Mouse (Mus musculus) left cerebral cortex, postnatal 25 days (tissue): ENCODE results near the gene Syt7. TPM values are rescaled to one million over a fixed set of nuclear protein-coding genes. Genes with fewer than 3 reads are reported as not detected.

Experiments
- DNase-seq, 2 experiments: peaks; one replicate each; pipeline ENCODE4 v3.0.0; 2022; ENCODE audit warnings: low spot score in 2 of 2, mixed read lengths in 1 of 2
- intact Hi-C: fragments of 180-260 bp; cut with DNase I; formaldehyde crosslinking; loops from one replicate; pipeline ENCODE4 v1.15.1; 2025
- total RNA-seq, 2 experiments: library from RNA; stranded (reverse); gene quantifications; 2 replicates each; pipeline ENCODE4 v1.2.3; 2021

The Syt7 gene
- total RNA-seq, 2 experiments from 2014 or later = 309 to 332 TPM

DNA sequence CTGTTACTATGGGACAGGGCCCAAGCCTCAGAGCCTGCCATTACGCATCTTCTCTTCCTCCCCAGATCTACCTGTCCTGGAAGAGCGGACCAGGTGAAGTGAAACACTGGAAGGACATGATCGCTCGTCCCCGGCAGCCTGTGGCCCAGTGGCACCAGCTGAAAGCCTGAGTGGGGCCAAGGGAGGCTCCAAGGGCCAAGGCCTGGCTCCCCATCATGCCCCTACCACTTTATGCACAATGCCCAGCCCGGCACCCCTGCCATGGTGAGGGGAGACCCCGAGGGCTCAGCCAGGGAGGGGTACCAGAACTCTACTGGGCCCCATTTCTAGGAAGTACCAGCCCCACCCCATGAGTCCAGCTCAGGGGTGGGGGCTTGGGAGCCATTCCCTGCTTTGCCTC lies 59.4 kb downstream of the Syt7 start:
- intact Hi-C loops = no loop called here
- DNase-seq = no peak

DNA sequence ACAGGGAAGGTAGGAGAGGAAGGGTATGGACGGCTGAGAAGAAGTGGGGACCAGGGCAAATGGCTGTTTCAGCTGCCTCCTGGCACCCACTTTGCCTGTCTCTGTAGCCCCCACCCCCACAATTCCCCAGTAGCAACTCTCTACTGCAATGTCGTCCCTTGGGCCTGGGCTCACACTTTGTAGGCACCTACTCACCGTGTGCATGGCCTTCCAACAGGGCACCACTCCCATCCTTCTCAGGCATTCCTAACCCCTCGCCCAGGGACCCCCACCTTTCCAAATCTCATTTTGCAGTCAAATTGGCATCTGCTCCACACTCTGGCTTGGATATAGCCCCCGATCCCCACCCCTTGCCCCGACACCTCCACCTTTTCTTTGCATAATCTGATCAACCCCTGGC lies 60.3 kb downstream of the Syt7 start:
- intact Hi-C loops = loop anchor here (1.0 kb wide), 1 partner anchor 37 kb away; no protein-coding TSS in a partner anchor

DNA sequence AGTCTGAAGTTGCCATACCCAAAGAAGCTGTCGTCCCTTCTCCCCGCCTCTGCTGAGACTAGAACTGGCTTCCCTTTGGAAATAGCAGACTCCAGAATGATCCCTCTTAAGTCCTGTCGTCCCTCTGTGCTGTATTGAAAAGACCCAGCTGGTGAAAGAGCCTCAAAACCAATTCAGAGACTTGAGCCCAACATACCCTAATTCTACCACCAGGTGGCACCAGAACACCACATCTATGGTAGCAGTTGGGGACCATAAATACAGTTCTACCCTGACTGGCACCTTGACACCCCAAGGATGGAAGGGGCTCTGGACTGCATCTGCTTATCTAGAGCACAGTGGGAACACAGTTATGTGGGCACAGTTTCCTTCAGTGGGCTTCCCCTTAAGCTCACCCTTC lies 60.8 kb downstream of the Syt7 start:
- DNase-seq = peak; percentile 85 to 88
- intact Hi-C loops = loop anchor here (1.0 kb wide), 1 partner anchor 37 kb away; no protein-coding TSS in a partner anchor

More for the DNA sequence above, 60.3 kb downstream of the Syt7 start:
- no peak for DNase-seq

DNA sequence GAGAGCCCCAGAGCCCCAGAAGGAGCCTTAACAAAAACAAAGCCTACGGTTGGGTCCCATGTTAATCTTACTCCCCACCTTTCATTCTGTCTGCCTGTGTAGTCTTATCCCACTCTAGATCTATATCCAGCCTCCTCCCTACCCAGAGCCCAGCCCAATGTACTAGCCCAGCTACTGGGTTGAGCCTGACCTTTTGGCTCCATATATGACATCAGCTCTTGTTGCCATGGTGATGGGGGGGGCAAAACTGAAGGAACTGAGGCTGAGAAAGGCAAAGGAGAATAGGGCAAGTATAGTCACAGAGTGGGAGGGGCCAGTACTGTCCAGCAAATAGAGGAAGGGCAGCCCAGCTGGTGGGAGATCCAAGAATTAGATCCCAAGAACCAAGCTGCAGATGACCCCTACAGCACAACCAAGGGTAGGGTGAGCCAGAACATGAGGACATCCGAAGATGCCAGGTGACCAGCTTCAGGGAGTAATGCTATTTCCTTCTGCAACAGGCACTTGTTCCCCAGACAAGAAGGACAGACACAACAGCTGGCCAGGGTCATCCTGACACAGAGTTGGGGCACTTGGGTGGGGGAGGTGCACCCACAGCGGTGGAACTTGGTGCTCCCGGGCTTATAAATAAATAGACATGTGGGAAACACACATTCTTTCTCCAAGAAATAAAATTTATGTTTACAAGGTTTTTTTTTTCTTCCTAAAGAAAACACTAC lies 66.0 kb downstream of the Syt7 start:
- intact Hi-C loops = no loop called here
- DNase-seq = no peak

DNA sequence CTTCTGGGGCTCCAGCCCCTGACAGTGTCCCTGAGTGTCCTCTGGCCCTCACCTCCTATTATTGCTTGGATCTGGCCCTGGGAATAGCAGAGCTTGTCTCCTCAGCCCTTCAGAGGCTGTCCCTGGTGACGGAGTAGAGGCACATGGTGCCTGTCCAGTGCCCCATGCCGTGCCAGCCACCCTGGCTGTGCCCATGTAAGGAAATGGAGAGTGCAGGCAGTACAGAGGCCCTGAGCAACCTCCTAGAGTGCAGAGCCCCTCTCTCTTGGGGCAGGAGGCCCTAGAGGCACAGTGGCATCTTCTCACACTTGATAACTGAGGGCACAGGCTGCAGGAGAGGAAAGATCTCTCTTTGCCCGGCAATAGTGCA lies 66.5 kb downstream of the Syt7 start:
- no peak for DNase-seq
- intact Hi-C loops = no loop called here

DNA sequence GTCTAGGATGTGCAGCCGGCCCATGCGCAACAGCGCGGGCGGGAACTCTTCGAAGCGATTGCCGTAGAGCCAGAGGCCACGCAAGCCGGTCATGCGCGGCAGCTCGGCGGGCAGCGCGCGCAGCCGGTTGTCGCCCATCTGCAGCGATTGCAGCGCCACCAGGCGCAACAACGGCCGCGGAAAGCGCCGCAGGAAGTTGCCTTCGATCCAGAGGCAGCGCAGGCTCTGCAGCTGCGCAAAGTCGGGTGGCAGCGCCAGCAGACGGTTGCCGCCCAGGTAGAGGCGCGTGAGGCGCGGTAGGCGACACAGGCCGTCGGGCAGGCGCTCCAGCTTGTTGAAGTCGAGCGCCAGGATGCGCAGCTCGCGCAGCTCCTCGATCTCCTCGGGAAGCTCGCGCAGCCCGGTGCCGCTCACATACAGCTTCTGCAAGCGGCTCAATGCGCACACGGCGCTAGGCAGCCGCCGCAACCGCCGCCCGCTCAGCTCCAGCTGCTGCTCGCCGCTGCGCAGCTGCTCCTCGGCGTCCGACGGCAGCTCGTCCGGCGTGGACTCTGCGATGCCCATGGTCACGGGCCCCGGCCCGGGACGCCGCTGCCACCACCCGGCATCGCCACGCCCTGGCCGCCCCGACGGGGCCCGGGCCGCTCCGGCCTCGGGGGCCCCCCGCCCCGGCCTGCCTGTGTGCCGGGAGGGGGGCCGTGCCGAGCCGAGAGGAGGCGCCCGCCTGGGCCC lies 68.0 kb downstream of the Syt7 start, which contains the start of gene Lrrc10b:
Lrrc10b (minus strand) TSS at position 722 of the 732 bp plus-strand sequence.
- peak; percentile 73 to 77 for DNase-seq
- intact Hi-C loops = loop anchor here (2.0 kb wide), 1 partner anchor 26 kb away; the partner anchor contains the start of gene Ppp1r32

DNA sequence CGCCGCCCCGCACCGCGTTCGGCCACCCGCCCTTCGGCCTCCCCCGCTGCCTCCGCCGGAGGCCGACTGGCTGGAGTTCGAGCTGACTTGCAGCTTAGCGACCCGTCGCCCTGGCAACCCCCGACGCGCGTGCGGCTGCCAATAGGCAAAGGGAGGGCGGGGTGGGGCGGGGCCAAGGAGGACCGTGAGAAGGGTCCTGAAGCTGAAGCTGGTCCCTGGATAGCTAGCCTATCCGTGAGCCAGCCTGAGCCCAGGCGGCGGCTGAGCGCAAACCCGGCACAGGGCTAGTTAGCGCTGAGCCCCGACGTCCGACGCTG lies 68.6 kb downstream of the Syt7 start:
- DNase-seq = peak in 1 of 2 experiments; percentile 22

DNA sequence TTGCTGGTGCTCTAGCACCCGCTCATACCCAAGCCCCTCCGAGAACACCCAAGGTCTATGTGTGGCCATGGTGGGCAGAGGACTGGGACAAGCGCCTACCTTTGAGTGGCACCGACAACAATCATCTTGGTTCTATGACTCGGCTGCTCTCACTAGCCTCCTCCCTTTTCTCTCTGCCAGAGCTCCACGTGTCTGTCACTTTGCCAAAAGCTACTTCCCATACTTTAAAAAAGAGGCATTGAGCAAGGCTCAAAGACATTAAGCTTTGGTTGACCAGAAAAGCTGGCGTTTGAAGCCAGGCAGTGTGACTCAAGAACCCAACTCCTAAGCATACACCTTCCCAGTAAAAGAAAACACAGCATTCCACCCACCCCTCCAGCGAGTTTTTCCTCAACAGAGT lies 69.2 kb downstream of the Syt7 start:
- peak in 1 of 2 experiments; percentile 81 for DNase-seq
- intact Hi-C loops = no loop called here

More for the DNA sequence above, 68.6 kb downstream of the Syt7 start:
- intact Hi-C loops = loop anchor here (2.0 kb wide), 1 partner anchor 25 kb away; the partner anchor contains the start of gene Ppp1r32

DNA sequence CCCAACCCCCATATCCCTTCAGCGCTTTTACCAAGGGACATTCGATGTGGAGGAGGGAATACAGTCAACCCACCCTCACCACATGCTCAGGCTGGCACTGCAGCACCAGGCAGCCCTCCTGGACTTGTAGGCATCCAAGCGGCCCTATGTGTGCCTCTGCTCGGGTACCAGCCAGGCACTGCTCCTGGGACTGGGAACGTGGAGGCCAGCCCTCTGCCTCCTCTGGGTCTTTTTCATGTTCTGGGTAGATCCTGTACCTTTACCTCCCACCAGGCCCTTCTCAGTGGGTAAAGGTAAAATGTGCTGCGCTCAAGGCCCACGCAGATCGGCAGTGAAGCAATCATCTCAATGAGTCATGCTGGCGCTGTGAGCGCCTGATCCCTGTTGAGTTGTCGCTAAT lies 71.0 kb downstream of the Syt7 start:
- intact Hi-C loops = no loop called here
- peak in 1 of 2 experiments; percentile 29 for DNase-seq

DNA sequence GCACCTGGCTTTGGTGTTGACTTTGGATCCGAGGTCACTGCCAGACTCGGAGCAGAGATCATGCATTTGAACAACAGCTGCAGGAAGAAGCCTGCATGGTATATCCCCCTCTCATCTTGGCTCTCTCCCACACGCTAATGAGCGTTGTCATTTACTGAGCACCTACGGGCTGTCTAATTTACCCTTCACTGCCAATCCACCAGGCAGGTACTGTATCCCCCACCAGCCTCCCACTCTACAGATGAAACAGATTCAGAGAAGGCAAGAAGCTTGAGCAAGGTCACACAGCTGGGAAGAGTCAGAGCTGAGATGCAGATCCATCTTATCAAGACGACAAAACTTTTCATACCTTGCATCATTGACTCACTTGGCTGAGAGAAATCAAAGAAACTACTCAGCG lies 72.7 kb downstream of the Syt7 start:
- intact Hi-C loops = no loop called here
- DNase-seq = no peak

DNA sequence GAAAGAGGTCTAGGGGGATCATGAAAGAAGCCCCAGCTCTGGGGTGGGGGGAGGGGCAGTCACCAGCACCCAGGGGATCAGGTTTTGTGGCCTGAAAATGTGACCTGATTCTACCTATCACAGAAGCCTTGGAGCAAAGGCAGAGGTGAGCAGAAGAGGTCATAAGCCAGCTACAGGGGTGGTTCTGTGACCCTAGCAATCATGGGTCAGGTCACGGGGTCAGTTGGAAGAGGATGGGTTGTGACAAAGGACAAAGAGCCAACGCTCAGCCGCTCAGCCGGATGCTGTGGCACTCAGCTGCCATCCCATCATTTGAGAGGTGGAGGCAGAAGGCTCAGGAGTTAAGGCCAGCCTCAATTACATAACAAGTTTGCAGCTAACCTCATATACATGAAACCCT lies 75.5 kb downstream of the Syt7 start:
- DNase-seq = no peak
- intact Hi-C loops = no loop called here

DNA sequence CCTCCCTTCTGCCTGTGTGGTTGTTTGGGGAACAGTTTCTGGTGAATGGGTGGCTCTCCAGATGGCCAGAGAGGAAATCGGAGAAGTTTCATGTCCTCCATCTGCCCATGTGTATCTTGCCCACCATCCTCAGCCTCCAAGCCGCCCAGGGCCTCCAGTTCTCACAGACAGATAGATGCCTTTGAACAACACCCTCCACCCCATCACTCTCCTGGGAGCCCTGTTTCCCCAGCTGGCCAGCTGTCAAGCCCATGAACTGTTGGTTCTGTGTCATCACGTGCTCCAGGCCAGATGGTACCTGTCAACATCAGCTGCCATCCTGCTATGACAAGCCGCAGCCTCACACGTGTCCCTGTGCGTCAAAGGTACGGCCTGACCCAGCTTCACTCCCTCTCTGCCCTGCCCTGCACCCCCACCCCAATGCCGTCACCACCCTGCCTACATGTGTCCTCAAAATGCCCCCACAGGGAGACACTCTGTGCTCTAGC lies 80.3 kb downstream of the Syt7 start:
- intact Hi-C loops = no loop called here
- DNase-seq = peak in 1 of 2 experiments; percentile 62

DNA sequence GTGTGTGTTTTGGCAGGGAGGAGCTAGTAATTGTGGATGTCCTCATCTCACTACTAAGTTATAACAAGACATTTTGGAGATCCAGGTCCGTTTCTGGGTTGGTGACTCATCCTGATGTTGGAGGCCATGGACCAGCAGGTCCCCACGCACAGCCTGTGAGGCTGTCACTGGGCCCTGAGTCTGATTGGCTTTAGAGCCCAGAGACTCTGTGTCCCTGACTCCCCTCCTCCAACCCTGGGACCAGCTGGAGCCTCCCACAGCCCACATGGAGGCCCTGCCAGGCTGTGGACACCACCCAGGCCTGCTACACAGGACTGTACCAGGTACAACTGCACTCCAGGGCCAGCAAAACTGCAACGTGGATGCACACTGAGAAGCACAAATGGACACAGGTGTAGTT lies 84.1 kb downstream of the Syt7 start:
- DNase-seq = peak in 1 of 2 experiments; percentile 74
- intact Hi-C loops = no loop called here

DNA sequence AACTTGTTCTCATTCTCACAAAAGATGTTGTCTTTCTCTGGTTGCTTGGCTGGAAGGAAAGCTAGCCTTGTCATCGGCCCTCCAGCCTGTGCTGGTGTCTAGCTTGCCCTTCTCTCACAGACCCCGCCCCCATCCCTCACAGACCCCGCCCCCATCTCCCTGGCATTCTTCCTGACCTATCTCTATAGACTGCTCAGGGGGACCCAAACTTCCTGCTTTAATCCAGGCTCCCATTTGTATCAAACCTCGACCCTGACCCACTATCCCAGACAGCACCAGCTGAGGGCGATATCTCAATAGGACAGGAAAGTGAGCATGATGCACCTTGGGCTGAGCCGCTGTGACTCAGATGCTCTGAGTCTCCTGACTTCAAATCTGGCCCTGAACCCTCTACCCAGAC lies 84.9 kb downstream of the Syt7 start:
- DNase-seq = no peak
- intact Hi-C loops = no loop called here

DNA sequence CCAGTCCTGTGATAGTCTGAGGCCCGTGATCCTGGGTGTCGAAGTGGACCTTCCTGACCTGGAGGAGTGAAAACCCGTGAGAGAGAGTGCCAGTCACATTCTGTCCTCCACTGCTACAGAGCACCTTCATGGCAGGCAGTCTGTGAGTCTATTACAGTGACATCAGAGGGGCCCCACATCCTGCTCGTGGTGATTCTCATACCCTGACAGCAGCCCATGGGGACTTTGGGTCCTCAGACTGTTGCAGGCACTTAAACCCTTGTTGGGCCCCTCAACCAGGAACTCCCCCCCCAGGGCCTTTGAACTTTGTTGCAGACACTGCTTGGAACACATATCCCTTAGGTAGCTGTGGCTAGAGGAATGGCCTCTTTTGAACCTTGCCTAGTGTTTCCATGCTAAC lies 90.7 kb downstream of the Syt7 start:
- DNase-seq = no peak
- intact Hi-C loops = no loop called here

DNA sequence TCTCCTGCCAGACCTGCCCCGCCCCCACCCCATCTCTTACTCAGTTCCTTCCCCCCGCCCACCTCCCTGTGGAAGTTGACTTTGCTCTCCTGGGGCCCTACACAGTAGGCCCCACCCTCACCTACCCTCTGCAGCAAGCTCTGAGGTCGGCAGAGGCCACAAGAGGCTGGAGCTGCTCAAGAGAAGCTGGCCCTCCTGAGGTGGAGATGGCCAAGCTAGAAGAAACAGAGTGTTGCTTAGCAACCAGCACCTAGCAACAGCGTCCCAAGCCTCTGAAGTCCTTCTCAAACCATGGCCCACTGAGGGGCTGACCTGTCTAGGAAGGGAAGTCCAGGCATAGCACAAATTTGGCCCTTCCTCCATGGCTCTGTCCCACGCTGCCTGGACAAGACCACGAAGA lies 93.8 kb downstream of the Syt7 start, which contains the start of gene Ppp1r32:
Ppp1r32 (minus strand) TSS at position 226 of the 400 bp plus-strand sequence.
- intact Hi-C loops = loop anchor here (2.0 to 10.0 kb wide), 2 partner anchors 26 to 228 kb away; partner anchors contain the start of gene Lrrc10b
- no peak for DNase-seq

DNA sequence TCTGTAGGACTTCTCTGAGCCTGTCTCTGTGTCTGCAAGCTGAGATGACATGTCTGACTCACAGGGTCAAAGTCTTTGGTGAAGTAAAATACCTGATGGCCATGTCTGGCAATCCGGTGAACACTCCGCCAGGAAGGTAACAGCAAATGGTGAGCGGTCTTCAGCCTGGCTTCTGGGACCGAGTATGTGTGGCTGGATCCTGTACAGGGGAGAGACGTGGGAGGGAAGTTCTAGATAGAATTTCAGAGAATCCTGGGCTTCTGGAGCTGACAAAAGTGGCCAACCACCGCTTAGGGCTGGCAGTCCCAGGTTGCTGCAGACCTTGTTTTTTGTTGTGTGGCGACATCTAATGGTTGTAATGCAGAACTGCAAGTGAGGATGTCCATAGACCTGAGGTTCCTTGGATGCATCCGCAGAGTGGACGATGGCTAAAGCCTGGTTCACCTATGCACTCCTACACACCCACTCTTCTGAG lies 97.4 kb downstream of the Syt7 start:
- DNase-seq = peak; percentile 75 to 79
- intact Hi-C loops = loop anchor here (1.0 to 10.0 kb wide), 3 partner anchors 37 to 232 kb away; no protein-coding TSS in a partner anchor

DNA sequence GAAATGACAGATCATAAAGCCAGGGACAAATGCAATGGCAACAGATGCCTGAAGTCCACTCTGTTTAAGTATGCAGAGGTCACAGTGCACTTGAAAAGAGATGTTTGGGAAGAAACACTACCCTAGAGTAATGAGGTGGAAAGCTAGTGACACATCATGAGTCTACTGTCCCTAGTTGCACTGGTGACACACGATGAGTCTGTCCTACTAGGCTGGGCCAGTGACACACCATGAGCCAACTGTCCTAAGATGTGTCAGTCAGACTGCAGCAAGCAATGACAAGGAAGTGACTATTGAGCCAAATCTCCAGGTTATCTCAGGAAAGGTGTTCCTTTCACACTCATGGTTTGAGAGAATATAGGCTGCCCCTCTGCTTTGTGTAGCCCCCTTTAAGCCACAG lies 106.8 kb downstream of the Syt7 start:
- intact Hi-C loops = no loop called here
- no peak for DNase-seq

DNA sequence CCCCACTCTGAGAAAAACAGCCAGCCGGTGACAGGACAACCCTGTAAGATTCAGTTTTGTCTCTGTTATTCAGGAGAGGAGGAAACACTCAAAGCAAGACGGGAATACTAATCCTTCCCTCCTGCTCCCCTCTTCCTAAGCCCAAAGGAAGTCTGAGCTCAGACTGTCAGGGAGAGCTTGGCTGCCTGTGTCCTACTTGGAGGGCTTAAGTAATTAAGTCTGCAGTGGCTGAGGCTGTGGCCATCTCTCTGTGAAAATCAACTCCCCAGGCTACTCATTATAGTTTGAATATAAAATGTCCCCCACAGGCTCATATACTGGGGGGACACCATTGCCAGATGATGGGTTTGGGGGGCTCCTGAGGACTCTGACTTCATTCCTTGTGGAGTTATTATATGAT lies 108.1 kb downstream of the Syt7 start:
- intact Hi-C loops = no loop called here
- DNase-seq = no peak

DNA sequence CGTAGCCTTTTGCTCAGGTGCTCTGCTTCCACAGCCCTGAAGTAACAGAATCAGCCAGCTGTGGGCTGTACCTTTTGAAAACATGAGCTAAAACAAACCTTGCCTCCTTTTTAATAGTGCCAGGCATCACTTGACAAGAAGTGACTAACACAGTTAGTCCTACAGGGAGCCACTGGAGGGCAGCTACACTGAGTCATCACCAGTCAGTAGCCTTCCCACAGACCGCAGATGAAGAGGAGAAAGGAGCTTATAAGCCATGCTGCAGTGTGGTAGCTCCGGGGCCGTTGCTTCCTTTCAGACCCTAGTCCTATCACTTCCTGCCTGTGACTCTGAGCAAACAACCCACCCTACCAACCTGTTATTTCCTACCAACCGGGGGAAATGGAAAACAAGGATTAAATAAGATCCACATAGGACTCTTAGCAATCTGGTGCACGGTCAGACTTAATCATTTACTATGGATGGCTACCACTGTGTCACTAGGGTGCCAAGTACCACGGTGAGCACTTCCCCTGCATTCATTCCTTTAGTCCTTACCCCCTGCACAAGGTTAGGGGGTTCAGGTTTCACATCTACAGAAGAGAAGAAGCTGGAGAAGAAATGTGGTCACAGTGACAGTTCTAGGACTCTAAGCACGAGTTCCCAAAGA lies 108.7 kb downstream of the Syt7 start:
- intact Hi-C loops = no loop called here
- DNase-seq = peak in 1 of 2 experiments; percentile 53
